Mouse (Mus musculus) liver (tissue): ENCODE data around the gene Rd3.

Experiments
- DNase-seq: peaks from one replicate; pipeline ENCODE4 v3.0.0-alpha.2; 2020; ENCODE audit warnings: mixed read lengths

Gene Rd3

GRCm38 (mm10) chr1:191964773-191965481 lies 12.2 kb upstream of the Rd3 start:
- DNase-seq: peak; percentile 79

DNA sequence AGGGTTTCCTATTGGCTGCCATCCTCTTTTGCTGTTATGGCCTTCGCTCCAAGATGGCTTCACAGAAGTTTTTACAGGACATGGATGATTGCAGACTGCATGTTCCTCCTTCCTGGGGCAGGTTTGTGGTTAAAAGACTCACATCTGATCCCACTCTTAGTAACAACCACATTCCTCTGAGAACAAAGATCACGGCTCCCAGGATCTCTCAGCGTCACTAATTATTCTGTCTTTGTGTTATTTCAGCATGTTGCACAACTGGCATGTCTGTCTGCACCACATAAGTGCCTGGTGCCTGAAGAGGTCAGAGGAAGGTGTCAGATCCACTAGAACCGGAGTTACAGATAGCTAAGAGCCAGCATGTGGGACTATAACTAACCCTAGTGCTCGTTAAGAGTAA lies 7.2 kb upstream of the Rd3 start:
- no peak for DNase-seq

DNA sequence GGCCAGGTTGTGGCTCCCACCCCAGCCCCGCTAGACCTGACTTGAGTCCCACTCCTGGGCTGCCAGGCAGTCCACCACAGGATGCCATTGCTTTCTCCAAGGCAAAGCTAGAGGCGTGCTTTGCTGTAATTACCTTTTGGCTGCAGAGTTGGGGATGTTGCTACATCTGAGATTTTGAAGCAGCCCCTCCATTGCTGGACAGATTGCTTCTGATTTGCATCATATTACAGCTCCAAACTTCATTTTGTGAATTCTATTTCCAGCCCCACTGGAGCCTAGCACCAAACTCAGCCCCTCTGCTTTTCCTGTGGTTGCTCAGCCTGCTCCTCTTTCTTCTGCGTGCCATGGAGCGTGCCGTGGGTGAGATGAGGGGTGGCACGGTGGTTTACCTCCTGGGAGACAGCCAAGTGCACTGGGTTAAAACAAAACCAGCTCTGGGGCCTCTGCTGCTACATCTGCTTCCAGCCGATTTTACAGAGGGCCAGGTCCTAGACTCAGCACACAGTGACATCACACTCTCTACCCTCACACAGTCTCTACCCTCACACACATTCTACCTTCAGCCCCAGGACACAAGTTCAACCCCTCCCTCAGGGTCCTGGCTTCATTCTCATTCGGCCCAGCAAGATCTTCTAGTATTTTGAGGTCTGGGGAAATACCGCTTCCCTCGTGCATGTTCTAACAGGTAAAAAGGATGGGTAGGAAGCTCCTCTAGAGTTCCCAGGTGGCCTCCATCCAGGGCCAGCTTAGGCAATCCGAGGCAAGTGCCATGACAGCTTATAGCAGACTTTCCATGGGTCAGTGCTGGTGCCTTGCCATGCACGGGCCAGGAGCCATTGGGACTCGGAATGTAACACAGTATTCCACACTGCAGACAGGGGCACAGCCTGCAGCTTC lies 2.4 kb upstream of the Rd3 start:
- DNase-seq: no peak

- DNase-seq: peak; percentile 52
Measured at GRCm38 (mm10) chr1:191981426-191982102, 4.4 kb downstream of the Rd3 start.

GRCm38 (mm10) chr1:191986674-191987480 lies 9.7 kb downstream of the Rd3 start:
- DNase-seq: no peak

- DNase-seq: no peak
Measured at GRCm38 (mm10) chr1:191987481-191987769, 10.3 kb downstream of the Rd3 start.

DNA sequence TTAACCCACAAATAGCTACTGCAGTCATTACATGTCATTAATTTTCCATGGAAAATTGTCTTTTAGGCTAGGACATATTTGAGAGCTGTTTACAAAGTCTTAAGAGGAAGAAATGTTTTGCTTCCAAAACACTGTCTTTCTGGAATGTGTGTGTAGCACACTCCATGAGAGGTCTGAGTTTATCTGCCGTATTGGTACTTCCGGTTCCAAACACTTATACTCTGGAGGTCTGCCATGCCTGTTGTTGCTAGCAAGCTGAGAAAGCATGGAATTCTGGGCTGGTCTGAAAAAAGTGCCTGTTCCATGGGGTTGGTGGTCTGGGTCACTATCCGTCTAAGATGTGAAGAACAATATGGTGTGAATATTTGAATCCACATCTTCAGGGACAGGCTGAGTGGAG lies 11.5 kb downstream of the Rd3 start:
- DNase-seq: no peak

GRCm38 (mm10) chr1:191989060-191989459 lies 11.9 kb downstream of the Rd3 start:
- DNase-seq: no peak

- peak; percentile 96 for DNase-seq
Measured at GRCm38 (mm10) chr1:191989994-191990393, 12.8 kb downstream of the Rd3 start.

GRCm38 (mm10) chr1:191992040-191992780 lies 15.0 kb downstream of the Rd3 start:
- no peak for DNase-seq

DNA sequence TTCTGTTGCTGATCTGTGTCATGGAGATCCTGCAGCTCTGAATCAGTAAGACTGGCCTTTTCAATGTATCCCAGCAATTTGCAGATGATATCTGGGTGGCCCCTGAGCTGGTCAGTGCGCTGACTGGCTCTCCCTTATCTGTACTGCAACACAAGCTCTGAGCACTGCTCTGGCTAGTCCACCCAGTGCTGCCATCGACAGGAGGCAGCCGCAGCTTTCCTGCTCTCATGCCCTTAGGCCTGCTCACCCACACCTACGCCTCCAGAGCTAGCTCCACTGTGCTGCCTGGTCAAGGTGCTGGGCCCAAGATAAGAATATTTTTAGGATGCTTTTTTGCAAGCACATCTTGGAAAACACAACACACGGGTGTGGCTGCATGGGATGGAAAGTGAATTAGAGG lies 17.3 kb downstream of the Rd3 start:
- DNase-seq: peak; percentile 78

DNA sequence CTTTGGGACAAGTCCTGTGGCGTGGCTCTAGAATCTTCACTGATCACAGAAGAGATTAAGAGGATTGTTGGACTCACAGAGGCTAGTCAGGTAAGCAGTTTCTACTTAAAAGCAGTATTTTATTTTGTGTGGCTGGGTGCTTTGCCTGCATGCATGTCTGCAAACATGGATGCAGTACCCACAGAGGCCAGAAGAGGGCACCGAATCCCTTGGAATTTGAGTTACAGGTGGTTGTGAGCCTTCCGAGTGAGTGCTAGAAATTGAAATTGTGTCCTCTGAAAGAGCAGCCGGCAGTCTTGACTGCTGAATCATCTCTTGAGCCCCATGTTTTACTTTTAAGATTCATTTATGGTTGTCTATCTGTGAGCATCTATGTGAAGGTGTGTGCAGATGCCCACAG lies 18.3 kb downstream of the Rd3 start:
- DNase-seq: peak; percentile 80

DNA sequence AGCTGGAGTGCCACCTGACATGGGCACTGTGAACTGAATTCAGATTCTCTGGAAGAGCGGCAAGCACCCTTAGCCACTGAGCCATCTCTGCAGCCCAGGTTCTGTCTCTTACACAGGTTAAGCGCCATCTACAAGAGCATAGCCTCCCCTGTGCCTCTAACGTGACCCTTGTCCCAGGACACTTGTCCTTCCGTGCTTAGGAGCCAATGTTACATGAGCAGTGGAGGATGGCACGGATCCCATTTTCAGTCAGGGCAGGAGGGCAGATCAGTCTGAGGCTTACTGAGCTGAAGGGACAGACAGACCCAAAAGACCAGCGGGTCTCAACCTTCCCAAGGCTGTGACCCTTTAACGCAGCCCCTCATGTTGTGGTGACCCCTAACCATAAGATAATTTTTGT lies 18.7 kb downstream of the Rd3 start:
- no peak for DNase-seq

DNA sequence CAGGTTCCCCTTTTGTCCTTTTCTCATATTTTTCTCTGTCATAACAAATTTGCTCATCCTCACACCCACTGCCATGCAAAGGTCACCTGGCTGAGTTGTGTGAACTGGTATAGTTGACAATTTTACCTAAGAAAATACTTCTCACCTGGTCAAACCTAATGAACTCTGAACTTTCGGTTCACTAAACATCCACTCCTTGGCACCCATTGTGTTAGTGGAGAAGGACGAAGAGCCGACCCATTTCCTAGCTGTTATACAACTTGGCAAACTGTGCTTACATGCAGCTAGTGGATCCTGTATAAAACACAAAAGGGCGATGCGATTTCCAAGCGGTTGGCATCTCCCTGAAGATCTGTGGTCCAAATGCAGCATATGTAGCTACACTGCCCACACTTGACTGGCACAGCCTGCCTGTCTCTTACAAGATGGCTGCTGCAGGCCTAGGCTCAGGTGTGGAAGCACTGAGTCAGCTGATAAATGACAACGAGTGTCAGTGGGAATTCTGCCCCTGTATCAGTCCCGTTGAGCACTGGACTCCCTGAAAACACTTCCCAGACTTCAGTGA lies 19.5 kb downstream of the Rd3 start:
- DNase-seq: no peak

- peak; percentile 28 for DNase-seq
Measured at GRCm38 (mm10) chr1:191999022-191999421, 21.9 kb downstream of the Rd3 start.
